Mouse (Mus musculus) C2C12 (cell line): ENCODE measurements around the gene Chchd2.

Experiments used
- CTCF ChIP-seq: IDR thresholded peaks from one replicate; pipeline ENCODE4 v1.5.1; 2011; ENCODE audit not compliant: control insufficient read depth, insufficient read depth, insufficient read length
- FOSL1 ChIP-seq: IDR thresholded peaks from one replicate; pipeline ENCODE4 v1.8.0; 2011; ENCODE audit warnings: mild to moderate bottlenecking, low read length; ENCODE audit not compliant: poor library complexity, insufficient read depth, severe bottlenecking
- MYOD1 ChIP-seq: IDR thresholded peaks from one replicate; pipeline ENCODE4 v1.6.1; 2011; ENCODE audit warnings: low read depth; ENCODE audit not compliant: control insufficient read depth, insufficient read length
- USF1 ChIP-seq: IDR thresholded peaks from one replicate; pipeline ENCODE4 v1.6.1; 2011; ENCODE audit warnings: low read depth, mild to moderate bottlenecking, control low read depth, moderate library complexity

GRCm38 (mm10) chr5:129873942-129874341, 13.3 kb downstream of the Chchd2 start:
- TF ChIP-seq CTCF (no peak), MYOD1 (no peak), FOSL1 (no peak), USF1 (no peak)
